31 mouse cellular contexts compared by ENCODE assay signal in the genomic region with DNA sequence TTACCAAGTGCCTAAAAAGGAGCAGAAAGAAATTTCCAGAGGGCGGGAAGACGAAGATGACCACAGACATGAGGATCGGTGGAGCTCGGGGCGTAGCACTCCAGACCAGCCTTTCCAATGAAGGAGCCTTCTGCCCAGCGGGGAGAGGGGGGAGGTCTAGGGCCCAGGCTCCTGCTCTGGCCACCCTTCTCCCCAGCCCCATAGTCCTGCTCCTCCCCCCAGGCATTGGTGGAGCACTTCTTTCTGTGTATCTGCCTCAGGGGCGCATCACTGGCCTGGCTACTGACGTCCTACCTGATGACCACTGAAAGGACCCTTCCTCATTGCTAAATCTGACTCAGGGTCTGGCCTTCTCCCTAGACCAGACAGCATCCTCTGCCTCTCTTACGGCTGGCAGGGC. TPM values are rescaled to one million over a fixed set of nuclear protein-coding genes. Genes with fewer than 3 reads are reported as not detected.
"Had no signal": no experiment of that assay in that cellular context is flagged by ENCODE, and none has a peak within 500 bp of the region (broad histone marks: within the 10 kb centered on the region; RNA-seq: fewer than 3 reads in every experiment).

No protein-coding gene starts in this region.

- H3K4me2 ChIP-seq: limb, embryonic 12.5 days; limb, embryonic 13.5 days; limb, embryonic 15.5 days; liver, embryonic 11.5 days; liver, embryonic 12.5 days; liver, embryonic 13.5 days; liver, embryonic 15.5 days; lung, embryonic 14.5 days; lung, embryonic 15.5 days; midbrain, embryonic 12.5 days; midbrain, embryonic 13.5 days; midbrain, embryonic 15.5 days; neural tube, embryonic 12.5 days had no signal

- H3K27ac ChIP-seq: limb, embryonic 10.5 days; limb, embryonic 12.5 days; limb, embryonic 13.5 days; limb, embryonic 15.5 days; liver, embryonic 12.5 days; liver, embryonic 13.5 days; liver, embryonic 14.5 days; liver, embryonic 15.5 days; lung, embryonic 15.5 days; macrophage; midbrain, embryonic 12.5 days; midbrain, embryonic 13.5 days; midbrain, embryonic 15.5 days; neural tube, embryonic 12.5 days had no signal

- H3K36me3 ChIP-seq: limb, embryonic 10.5 days; limb, embryonic 12.5 days; limb, embryonic 13.5 days; limb, embryonic 15.5 days; liver, embryonic 12.5 days; liver, embryonic 13.5 days; liver, embryonic 15.5 days; lung, embryonic 15.5 days; midbrain, embryonic 12.5 days; midbrain, embryonic 13.5 days; midbrain, embryonic 15.5 days; neural tube, embryonic 12.5 days had no signal

- H3K9me3 ChIP-seq: limb, embryonic 10.5 days; limb, embryonic 12.5 days; limb, embryonic 13.5 days; limb, embryonic 15.5 days; liver, embryonic 12.5 days; liver, embryonic 13.5 days; liver, embryonic 15.5 days; lung, embryonic 15.5 days; midbrain, embryonic 12.5 days; midbrain, embryonic 13.5 days; midbrain, embryonic 15.5 days; neural tube, embryonic 12.5 days had no signal

- ATAC-seq: liver, embryonic 12.5 days; liver, postnatal 0 days; lung, postnatal 0 days; midbrain, embryonic 13.5 days; midbrain, embryonic 15.5 days; midbrain, embryonic 16.5 days had no signal

- DNase-seq: left cerebral cortex, postnatal 4 days; liver; liver, embryonic 13.5 days; liver, postnatal 0 days; lung, adult 18-20 months; lung, adult 2 months; lung, embryonic 14.5 days; lung, postnatal 10 days; lung, postnatal 14 days; lung, postnatal 36 days; lung, postnatal 4 days; midbrain, embryonic 14.5 days had no signal

- H3K4me3 ChIP-seq: limb, embryonic 10.5 days; limb, embryonic 12.5 days; limb, embryonic 13.5 days; limb, embryonic 15.5 days; liver, embryonic 12.5 days; liver, embryonic 13.5 days; liver, embryonic 15.5 days; lung, embryonic 15.5 days; megakaryocyte, embryonic 14.5 days; midbrain, embryonic 12.5 days; midbrain, embryonic 13.5 days; midbrain, embryonic 15.5 days; myocyte; neural tube, embryonic 12.5 days had no signal

- H3K4me1 ChIP-seq: limb, embryonic 12.5 days; limb, embryonic 13.5 days; limb, embryonic 15.5 days; liver, embryonic 12.5 days; liver, embryonic 13.5 days; midbrain, embryonic 15.5 days; neural tube, embryonic 12.5 days had no signal

- H3K9ac ChIP-seq: limb, embryonic 12.5 days; limb, embryonic 13.5 days; limb, embryonic 15.5 days; liver, embryonic 12.5 days; liver, embryonic 13.5 days; liver, embryonic 14.5 days; liver, embryonic 15.5 days; liver, postnatal 0 days; lung, embryonic 14.5 days; lung, embryonic 15.5 days; midbrain, embryonic 12.5 days; midbrain, embryonic 13.5 days; midbrain, embryonic 15.5 days; neural tube, embryonic 12.5 days had no signal

RNA-seq across cellular contexts. Expression of a gene that starts 35.1 kb away (rescaled TPM):
- polyA plus RNA-seq: liver, embryonic 11.5 days; liver, embryonic 12.5 days; liver, embryonic 13.5 days; liver, postnatal 0 days; lung, embryonic 14.5 days; lung, embryonic 15.5 days; macrophage; midbrain, embryonic 13.5 days; midbrain, embryonic 14.5 days; midbrain, embryonic 15.5 days had no signal

RNA-seq across cellular contexts. Expression of a gene that starts 37.4 kb away (rescaled TPM):
- polyA plus RNA-seq: liver, adult 2 months had no signal
